Mouse (Mus musculus) C2C12 (cell line): ENCODE measurements around the gene Tmprss9. TPM values are rescaled to one million over a fixed set of nuclear protein-coding genes. Genes with fewer than 3 reads are reported as not detected.

Experiments used
- H3K27me3 ChIP-seq: one replicate; pipeline ENCODE4 v1.6.1; 2011; ENCODE audit not compliant: control insufficient read depth, insufficient read depth, insufficient read length
- H3K36me3 ChIP-seq: one replicate; pipeline ENCODE4 v1.6.1; 2011; ENCODE audit not compliant: control insufficient read depth, insufficient read depth
- H3K4me3 ChIP-seq: one replicate; pipeline ENCODE4 v1.5.1; 2011; ENCODE audit warnings: mild to moderate bottlenecking, control low read depth; ENCODE audit not compliant: poor library complexity, insufficient read depth, severe bottlenecking
- H3K79me2 ChIP-seq: one replicate; pipeline ENCODE4 v1.6.1; 2011; ENCODE audit not compliant: control insufficient read depth, insufficient read depth
- H3K79me3 ChIP-seq: one replicate; pipeline ENCODE4 v1.6.1; 2011; ENCODE audit warnings: low read depth, control low read depth
- H3ac ChIP-seq: one replicate; pipeline ENCODE3; 2011; ENCODE audit warnings: low read depth; ENCODE audit not compliant: control insufficient read depth, insufficient read length
- CEBPB ChIP-seq: IDR thresholded peaks from one replicate; pipeline ENCODE4 v1.6.1; 2011; ENCODE audit warnings: low read depth, mild to moderate bottlenecking, control low read depth, moderate library complexity
- CTCF ChIP-seq: IDR thresholded peaks from one replicate; pipeline ENCODE4 v1.5.1; 2011; ENCODE audit not compliant: control insufficient read depth, insufficient read depth, insufficient read length
- FOSL1 ChIP-seq: IDR thresholded peaks from one replicate; pipeline ENCODE4 v1.8.0; 2011; ENCODE audit warnings: mild to moderate bottlenecking, low read length; ENCODE audit not compliant: poor library complexity, insufficient read depth, severe bottlenecking
- MAX ChIP-seq: IDR thresholded peaks from one replicate; pipeline ENCODE4 v1.6.1; 2011; ENCODE audit warnings: mild to moderate bottlenecking, control low read depth
- MYOD1 ChIP-seq: IDR thresholded peaks from one replicate; pipeline ENCODE4 v1.6.1; 2011; ENCODE audit warnings: low read depth; ENCODE audit not compliant: control insufficient read depth, insufficient read length
- MYOG ChIP-seq: IDR thresholded peaks from one replicate; pipeline ENCODE4 v1.6.1; 2011; ENCODE audit not compliant: control insufficient read depth, insufficient read length; ENCODE audit errors: extremely low read depth
- USF1 ChIP-seq: IDR thresholded peaks from one replicate; pipeline ENCODE4 v1.6.1; 2011; ENCODE audit warnings: low read depth, mild to moderate bottlenecking, control low read depth, moderate library complexity
- polyA plus RNA-seq: library from polyadenylated mRNA; unstranded; fragments of >200 nt; fragmentation: generic; extraction: Trizol; gene quantifications from one replicate; pipeline ENCODE4 v1.2.1, GENCODE M21; 2012; ENCODE audit warnings: missing spikeins

The Tmprss9 gene
- polyA plus RNA-seq, 1 experiment: 0.02 TPM

DNA sequence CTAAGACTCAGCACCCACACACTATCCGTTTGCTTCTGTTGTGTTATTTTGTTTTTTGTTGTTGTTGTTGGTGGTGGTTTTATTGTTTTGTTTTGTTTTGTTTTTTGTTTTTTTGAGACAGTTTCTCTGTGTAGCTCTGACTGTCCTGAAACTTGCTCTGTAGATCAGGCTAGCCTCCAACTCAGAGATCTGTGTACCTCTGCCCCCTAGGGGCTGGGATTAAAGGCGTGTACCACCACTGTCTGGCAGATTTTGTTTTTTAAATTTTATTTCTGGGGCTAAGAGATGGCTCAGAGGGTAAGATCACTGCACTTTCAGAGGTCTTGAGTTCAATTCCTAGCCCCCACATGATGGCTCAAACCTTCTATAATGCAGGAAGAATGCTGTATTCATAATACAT is 9.3 kb downstream of the Tmprss9 start:
- Histone ChIP-seq H3K4me3 (no peak overlapping the region), H3ac (no peak overlapping the region), H3K27me3 (peaks cover 7% of the 10 kb centered on the region), H3K79me3 (no peaks in the 10 kb centered on the region), H3K79me2 (no peaks in the 10 kb centered on the region), H3K36me3 (no peaks in the 10 kb centered on the region)
- TF ChIP-seq CTCF (no peak), MYOD1 (no peak), CEBPB (no peak)

DNA sequence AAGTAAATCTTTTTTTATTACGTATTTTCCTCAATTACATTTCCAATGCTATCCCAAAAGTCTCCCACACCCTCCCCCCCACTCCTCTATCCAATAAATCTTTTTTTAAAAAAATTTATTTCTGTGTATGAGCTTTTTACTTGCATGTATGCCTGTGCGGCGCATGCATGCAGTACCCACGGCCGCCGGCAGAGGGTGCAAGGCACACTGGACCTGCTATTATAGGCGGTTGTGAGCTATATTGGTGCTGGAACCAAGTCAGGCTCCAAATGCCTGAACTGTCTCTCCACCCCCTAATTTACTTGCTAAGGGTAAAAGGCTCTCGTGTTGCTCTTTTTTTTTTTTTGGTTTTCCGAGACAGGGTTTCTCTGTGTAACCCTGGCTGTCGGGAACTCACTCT is 9.7 kb downstream of the Tmprss9 start:
- Histone ChIP-seq H3K36me3 (no peaks in the 10 kb centered on the region), H3K79me3 (no peaks in the 10 kb centered on the region), H3K27me3 (peaks cover 7% of the 10 kb centered on the region), H3K4me3 (no peak overlapping the region), H3K79me2 (no peaks in the 10 kb centered on the region), H3ac (no peak overlapping the region)
- TF ChIP-seq MYOG: no peak
- peak; percentile 92 for TF ChIP-seq CTCF
- no peak for TF ChIP-seq CEBPB
- TF ChIP-seq MAX: no peak

DNA sequence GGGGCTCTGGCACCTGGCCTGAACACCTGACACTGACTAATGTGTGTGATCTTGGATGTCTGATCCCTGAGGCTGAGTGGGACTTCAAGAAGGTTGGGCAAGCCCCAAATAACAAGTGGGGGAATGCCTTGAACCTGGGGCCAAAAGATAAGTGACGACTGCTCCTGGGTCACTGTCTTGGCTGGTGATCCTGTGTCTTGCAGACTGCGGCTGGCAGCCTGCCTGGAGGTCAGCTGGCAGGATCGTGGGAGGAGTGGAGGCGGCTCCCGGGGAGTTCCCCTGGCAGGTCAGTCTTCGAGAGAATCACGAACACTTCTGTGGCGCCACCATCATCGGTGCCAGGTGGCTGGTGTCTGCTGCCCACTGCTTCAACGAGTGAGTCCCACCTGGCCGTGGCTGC is 15.5 kb downstream of the Tmprss9 start:
- H3K4me3 ChIP-seq: no peak overlapping the region
- H3K79me3 ChIP-seq: no peaks in the 10 kb centered on the region
- peaks cover 23% of the 10 kb centered on the region for H3K27me3 ChIP-seq
- H3ac ChIP-seq: no peak overlapping the region
- TF ChIP-seq MYOD1: no peak
- no peak for TF ChIP-seq MAX
- TF ChIP-seq MYOG: no peak
- TF ChIP-seq USF1: no peak
- TF ChIP-seq CTCF: no peak
- no peak for TF ChIP-seq FOSL1
- no peak for TF ChIP-seq CEBPB
- H3K36me3 ChIP-seq: no peaks in the 10 kb centered on the region
- H3K79me2 ChIP-seq: no peaks in the 10 kb centered on the region

DNA sequence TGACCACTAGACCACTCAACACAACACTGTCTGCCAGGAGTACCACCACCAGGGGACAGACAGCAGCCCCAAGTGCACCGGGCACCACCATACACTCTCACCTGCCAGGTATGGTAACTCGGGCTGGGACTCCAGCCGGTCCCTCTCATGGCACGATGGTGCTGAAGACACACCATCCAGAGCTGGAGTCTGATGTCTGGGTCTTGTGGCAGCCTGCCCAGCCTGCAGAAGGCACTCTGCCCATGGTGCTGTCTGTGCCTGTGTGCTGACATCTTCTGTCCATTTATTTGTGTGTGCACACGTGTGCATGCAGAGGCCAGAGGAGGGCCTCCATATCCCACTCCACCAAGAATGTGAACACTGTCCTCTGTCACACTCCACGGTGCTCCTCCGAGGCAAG is 23.5 kb downstream of the Tmprss9 start:
- no peak overlapping the region for H3K4me3 ChIP-seq
- TF ChIP-seq MYOG (no peak), CEBPB (no peak), MAX (no peak), CTCF (no peak), FOSL1 (no peak), MYOD1 (no peak), USF1 (no peak)
- peaks cover 17% of the 10 kb centered on the region for H3K79me3 ChIP-seq
- H3ac ChIP-seq: no peak overlapping the region
- peaks cover 23% of the 10 kb centered on the region for H3K79me2 ChIP-seq
- peaks cover 8% of the 10 kb centered on the region for H3K27me3 ChIP-seq
- peaks cover 19% of the 10 kb centered on the region for H3K36me3 ChIP-seq

DNA sequence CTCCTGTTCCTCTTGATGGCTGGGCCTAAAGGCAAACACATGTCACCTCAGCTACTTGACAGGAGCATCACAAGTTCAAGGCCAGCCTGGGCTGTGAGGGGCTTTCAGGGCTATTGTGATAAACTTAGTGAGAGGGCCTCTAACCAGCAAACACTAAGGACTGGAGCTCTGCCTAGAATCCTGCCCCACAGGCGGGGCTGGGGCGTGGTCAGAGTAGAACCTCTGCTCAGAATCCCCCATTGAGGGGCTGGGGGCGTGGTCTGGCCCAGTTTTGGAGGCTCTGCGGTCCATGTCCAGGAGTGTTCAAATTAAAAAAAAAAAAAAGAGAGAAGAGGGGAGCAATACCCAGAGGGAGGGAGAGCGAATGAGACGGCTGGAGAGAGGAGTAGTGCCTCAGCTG is 24.0 kb downstream of the Tmprss9 start:
- peaks cover 19% of the 10 kb centered on the region for H3K79me3 ChIP-seq
- no peak overlapping the region for H3ac ChIP-seq
- peaks cover 27% of the 10 kb centered on the region for H3K79me2 ChIP-seq
- H3K4me3 ChIP-seq: no peak overlapping the region
- H3K36me3 ChIP-seq: peaks cover 19% of the 10 kb centered on the region
- TF ChIP-seq FOSL1 (no peak), CTCF (no peak), MAX (no peak), MYOG (no peak), CEBPB (no peak), USF1 (no peak), MYOD1 (no peak)
- peaks cover 4% of the 10 kb centered on the region for H3K27me3 ChIP-seq

DNA sequence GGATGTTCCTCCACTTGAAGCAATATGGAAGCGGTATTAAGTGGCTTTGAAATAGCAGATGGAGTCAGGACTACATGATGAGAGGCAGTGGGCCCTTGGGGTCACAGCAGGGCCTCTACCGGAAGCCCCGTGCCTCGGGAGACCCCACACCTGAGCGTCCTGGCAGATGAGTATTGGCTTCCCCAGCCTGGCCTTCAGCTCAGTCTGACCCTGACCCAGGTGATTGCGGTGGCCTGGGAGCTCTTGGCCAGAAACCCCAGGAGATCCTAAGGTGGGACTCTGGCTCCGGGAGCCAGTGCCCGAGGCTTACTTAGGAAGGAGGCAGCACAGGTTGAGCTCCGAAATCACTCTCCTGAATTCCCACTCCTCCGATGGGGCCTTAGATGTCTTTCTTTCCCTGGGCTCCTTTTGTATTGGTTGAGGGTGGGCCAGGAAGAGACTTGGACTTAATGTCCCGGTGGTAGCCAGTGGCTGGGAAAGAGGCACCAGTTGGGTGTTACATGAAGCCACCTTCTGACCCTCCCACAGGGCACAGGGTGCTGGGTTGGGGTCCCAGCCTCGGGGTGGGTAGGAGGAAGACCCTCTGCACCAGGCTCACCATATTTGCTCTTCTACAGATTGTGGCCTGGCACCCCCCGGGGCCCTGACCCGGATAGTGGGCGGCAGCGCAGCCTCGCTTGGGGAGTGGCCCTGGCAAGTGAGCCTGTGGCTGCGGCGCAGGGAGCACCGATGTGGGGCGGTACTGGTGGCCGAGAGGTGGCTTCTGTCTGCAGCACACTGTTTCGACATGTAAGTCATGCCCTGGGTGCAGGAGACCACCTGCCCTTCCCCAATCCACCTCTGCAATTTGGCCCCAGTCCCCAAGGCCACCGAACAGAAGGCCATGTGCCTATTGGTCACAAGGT is 25.2 kb downstream of the Tmprss9 start:
- no peak overlapping the region for H3K4me3 ChIP-seq

More for the DNA sequence above, 25.2 kb downstream of the Tmprss9 start:
- TF ChIP-seq MYOG: no peak
- no peak for TF ChIP-seq MYOD1
- no peak for TF ChIP-seq CEBPB
- TF ChIP-seq USF1: no peak
- TF ChIP-seq MAX: no peak
- no peak for TF ChIP-seq CTCF
- no peak for TF ChIP-seq FOSL1
- H3K79me2 ChIP-seq: peaks cover 27% of the 10 kb centered on the region
- H3K79me3 ChIP-seq: peaks cover 19% of the 10 kb centered on the region
- no peaks in the 10 kb centered on the region for H3K27me3 ChIP-seq
- peaks cover 25% of the 10 kb centered on the region for H3K36me3 ChIP-seq
- H3ac ChIP-seq: no peak overlapping the region
